Mouse (Mus musculus): ENCODE data around the gene Zfhx3. TPM values are rescaled to one million over a fixed set of nuclear protein-coding genes. Genes with fewer than 3 reads are reported as not detected.

Gene Zfhx3
- polyA plus RNA-seq, 1 experiment from 2014 or later: 44.7 TPM

DNA sequence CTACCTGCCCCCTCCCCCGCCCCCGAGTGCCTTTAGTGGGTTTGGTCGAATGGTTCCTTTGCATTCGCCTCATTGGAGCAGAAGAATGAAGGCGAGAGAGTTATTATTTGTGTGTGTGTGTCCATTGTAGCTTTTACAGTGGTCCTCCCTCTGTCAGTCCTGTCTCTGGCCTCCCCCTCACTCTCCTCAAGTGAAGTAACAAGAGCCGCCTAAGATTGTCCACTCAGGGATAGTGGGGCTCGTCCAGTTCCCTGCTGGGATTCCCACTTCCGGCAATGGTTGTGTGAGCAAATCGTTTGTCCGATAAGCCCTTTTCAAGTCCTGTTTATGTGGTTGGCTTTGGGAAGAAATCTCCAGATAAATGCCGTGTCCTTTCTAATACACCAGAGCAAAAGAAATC, 790.1 kb downstream of the Zfhx3 start:
- no peaks in the 10 kb centered on the region for H3K36me3 ChIP-seq (ENCODE audit: control insufficient read depth, insufficient read depth, low read length)
- ATAC-seq: no peak
- peaks cover 66% of the 10 kb centered on the region for H3K4me1 ChIP-seq (ENCODE audit: control insufficient read depth, insufficient read depth, low read length)
- H3K9ac ChIP-seq (ENCODE audit: low read depth, low read length): no peak overlapping the region
- no peaks in the 10 kb centered on the region for H3K27me3 ChIP-seq (ENCODE audit: control insufficient read depth, insufficient read depth, low read depth, low read length)
- H3K9me3 ChIP-seq (replicated peaks; ENCODE audit: control insufficient read depth, low read length, poor library complexity, severe bottlenecking): no peaks in the 10 kb centered on the region
- H3K27ac ChIP-seq (ENCODE audit: low read length): no peak overlapping the region
- H3K4me3 ChIP-seq (ENCODE audit: low read depth, low read length): no peak overlapping the region
- WGBS: 11% methylated on average over 11 of the region's 11 CpGs
- H3K4me2 ChIP-seq (ENCODE audit: low read length): no peak overlapping the region

DNA sequence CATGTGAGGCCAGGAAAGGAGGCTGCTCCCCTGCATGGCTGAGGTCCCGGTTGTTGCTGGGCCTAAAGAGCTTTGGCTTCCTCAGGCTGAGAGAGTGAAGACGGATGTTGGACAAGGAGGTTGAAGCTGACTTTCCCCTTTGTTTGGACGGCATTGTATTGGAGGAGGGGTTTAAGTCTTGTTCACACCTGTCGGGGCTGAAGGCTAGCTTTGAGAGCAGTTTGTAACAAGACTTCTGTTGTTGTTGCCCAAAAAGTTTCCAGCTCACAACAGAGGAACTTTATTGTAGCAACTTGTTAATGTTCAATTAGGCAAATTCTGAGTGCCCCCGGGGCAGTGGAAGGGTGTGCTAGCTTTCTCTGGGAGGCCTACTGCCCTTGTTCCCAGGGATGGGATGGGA, 790.9 kb downstream of the Zfhx3 start:
- H3K9me3 ChIP-seq (replicated peaks; ENCODE audit: control insufficient read depth, low read length, poor library complexity, severe bottlenecking): no peaks in the 10 kb centered on the region
- H3K27me3 ChIP-seq (ENCODE audit: control insufficient read depth, insufficient read depth, low read depth, low read length): no peaks in the 10 kb centered on the region
- no peak overlapping the region for H3K9ac ChIP-seq (ENCODE audit: low read depth, low read length)
- no peak overlapping the region for H3K4me3 ChIP-seq (ENCODE audit: low read depth, low read length)
- H3K36me3 ChIP-seq (ENCODE audit: control insufficient read depth, insufficient read depth, low read length): no peaks in the 10 kb centered on the region
- no peak overlapping the region for H3K27ac ChIP-seq (ENCODE audit: low read length)
- no peak overlapping the region for H3K4me2 ChIP-seq (ENCODE audit: low read length)
- H3K4me1 ChIP-seq (ENCODE audit: control insufficient read depth, insufficient read depth, low read length): peaks cover 64% of the 10 kb centered on the region
- ATAC-seq: no peak
- 67% methylated on average over 5 of the region's 5 CpGs for WGBS

DNA sequence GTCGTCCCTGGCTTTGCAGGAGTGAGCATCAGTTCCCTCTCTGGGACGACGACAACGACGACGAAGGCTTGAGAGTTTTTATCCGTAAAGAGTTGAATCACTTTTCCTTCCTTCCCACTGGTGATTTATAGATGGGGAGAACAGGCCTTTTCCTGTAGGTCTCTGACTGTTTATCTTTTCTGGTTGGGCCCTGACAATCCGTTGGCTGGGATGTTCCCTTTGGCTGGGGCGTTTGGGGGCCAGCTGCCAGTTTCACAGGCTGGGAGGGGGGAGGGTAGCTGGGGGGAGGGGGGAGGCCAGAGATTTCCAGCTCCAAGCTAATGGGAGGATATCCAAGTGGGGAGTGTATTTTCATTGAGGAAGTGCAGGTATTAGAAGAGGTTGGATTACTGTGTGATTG, 794.0 kb downstream of the Zfhx3 start:
- ATAC-seq: no peak
- H3K27ac ChIP-seq (ENCODE audit: low read length): peak overlapping the region; percentile 47; the same call in 1 of the 2 replicates

DNA sequence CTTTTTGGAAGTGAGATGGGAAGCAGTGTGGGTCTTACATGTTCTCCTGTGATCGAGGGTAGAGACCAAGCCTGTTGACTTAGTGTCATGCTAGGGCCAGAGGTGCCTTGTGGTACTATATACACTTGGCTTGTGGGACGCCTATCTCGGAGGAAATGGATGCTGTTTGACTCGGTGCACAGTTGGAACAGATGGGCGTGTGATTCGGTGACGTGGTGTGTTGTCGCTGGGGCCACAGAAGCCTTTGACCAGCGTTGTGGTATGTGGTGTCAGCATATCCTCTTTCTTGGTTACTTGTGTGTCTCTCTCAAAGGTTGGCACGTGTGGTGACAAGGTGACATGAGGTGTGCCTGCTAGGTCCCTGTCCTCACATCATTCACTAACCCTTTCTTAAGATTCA, 795.7 kb downstream of the Zfhx3 start:
- ATAC-seq: no peak
- 94% methylated on average over 10 of the region's 10 CpGs for WGBS
- no peaks in the 10 kb centered on the region for H3K27me3 ChIP-seq (ENCODE audit: control insufficient read depth, insufficient read depth, low read depth, low read length)
- no peak overlapping the region for H3K4me3 ChIP-seq (ENCODE audit: low read depth, low read length)
- no peak overlapping the region for H3K27ac ChIP-seq (ENCODE audit: low read length)
- H3K4me2 ChIP-seq (ENCODE audit: low read length): no peak overlapping the region
- H3K9me3 ChIP-seq (replicated peaks; ENCODE audit: control insufficient read depth, low read length, poor library complexity, severe bottlenecking): no peaks in the 10 kb centered on the region
- H3K4me1 ChIP-seq (ENCODE audit: control insufficient read depth, insufficient read depth, low read length): peaks cover 25% of the 10 kb centered on the region
- no peak overlapping the region for H3K9ac ChIP-seq (ENCODE audit: low read depth, low read length)
- no peaks in the 10 kb centered on the region for H3K36me3 ChIP-seq (ENCODE audit: control insufficient read depth, insufficient read depth, low read length)

More for the DNA sequence above, 794.0 kb downstream of the Zfhx3 start:
- Histone ChIP-seq H3K9ac (ENCODE audit: low read depth, low read length) (no peak overlapping the region), H3K9me3 (replicated peaks; ENCODE audit: control insufficient read depth, low read length, poor library complexity, severe bottlenecking) (no peaks in the 10 kb centered on the region), H3K27me3 (ENCODE audit: control insufficient read depth, insufficient read depth, low read depth, low read length) (no peaks in the 10 kb centered on the region), H3K4me1 (ENCODE audit: control insufficient read depth, insufficient read depth, low read length) (peaks cover 37% of the 10 kb centered on the region), H3K4me3 (ENCODE audit: low read depth, low read length) (no peak overlapping the region), H3K36me3 (ENCODE audit: control insufficient read depth, insufficient read depth, low read length) (no peaks in the 10 kb centered on the region), H3K4me2 (ENCODE audit: low read length) (no peak overlapping the region)
- WGBS: 41% methylated on average over 9 of the region's 9 CpGs

DNA sequence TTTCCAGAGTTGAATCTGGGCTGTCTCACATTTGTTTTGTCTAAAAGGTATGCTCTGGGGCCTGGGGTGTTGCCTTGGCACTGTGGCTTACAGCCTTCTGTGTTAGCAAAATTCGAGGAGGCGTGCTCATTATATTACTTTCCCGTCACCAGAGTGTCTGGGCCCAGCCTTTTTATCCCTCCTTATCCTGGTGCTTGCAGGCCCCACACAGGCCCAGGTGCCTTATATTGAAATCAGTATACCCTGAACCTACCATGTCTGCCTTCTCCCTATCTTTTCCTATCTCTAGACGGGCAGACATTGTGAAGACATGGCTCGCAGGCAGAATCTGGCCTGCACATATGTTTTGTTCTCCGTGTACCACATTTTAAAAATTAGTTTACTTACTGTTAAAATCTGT, 797.1 kb downstream of the Zfhx3 start:
- 85% methylated on average over 6 of the region's 6 CpGs for WGBS
- ATAC-seq: no peak
- no peak overlapping the region for H3K4me2 ChIP-seq (ENCODE audit: low read length)
- no peaks in the 10 kb centered on the region for H3K36me3 ChIP-seq (ENCODE audit: control insufficient read depth, insufficient read depth, low read length)
- H3K4me1 ChIP-seq (ENCODE audit: control insufficient read depth, insufficient read depth, low read length): peaks cover 18% of the 10 kb centered on the region
- H3K27me3 ChIP-seq (ENCODE audit: control insufficient read depth, insufficient read depth, low read depth, low read length): no peaks in the 10 kb centered on the region
- H3K9me3 ChIP-seq (replicated peaks; ENCODE audit: control insufficient read depth, low read length, poor library complexity, severe bottlenecking): no peaks in the 10 kb centered on the region
- no peak overlapping the region for H3K4me3 ChIP-seq (ENCODE audit: low read depth, low read length)
- H3K27ac ChIP-seq (ENCODE audit: low read length): no peak overlapping the region
- no peak overlapping the region for H3K9ac ChIP-seq (ENCODE audit: low read depth, low read length)

DNA sequence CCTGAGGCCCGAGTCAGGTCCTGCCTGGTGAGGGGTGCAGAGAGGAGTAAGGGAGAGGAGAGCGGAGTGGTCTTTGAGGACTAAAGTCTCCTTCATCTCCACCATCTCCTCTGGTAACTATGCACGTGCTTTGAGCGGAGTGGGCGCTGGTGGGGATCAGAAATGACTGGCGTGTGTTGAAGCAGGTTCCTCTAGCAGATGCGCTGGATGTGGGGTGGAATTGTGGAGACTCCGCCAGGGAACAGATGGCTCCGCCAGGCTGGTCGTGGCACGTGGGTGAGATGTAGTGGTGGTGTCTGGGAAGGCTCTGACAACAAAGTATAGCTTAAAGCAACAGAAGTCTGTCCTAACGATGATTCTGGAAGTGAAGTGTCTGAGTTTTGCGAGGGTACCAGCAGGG, 798.0 kb downstream of the Zfhx3 start:
- Histone ChIP-seq H3K9ac (ENCODE audit: low read depth, low read length) (no peak overlapping the region), H3K36me3 (ENCODE audit: control insufficient read depth, insufficient read depth, low read length) (no peaks in the 10 kb centered on the region), H3K4me3 (ENCODE audit: low read depth, low read length) (no peak overlapping the region), H3K4me2 (ENCODE audit: low read length) (no peak overlapping the region), H3K4me1 (ENCODE audit: control insufficient read depth, insufficient read depth, low read length) (peaks cover 16% of the 10 kb centered on the region), H3K27ac (ENCODE audit: low read length) (no peak overlapping the region), H3K9me3 (replicated peaks; ENCODE audit: control insufficient read depth, low read length, poor library complexity, severe bottlenecking) (no peaks in the 10 kb centered on the region), H3K27me3 (ENCODE audit: control insufficient read depth, insufficient read depth, low read depth, low read length) (no peaks in the 10 kb centered on the region)
- ATAC-seq: no peak
- WGBS: 82% methylated on average over 13 of the region's 13 CpGs

DNA sequence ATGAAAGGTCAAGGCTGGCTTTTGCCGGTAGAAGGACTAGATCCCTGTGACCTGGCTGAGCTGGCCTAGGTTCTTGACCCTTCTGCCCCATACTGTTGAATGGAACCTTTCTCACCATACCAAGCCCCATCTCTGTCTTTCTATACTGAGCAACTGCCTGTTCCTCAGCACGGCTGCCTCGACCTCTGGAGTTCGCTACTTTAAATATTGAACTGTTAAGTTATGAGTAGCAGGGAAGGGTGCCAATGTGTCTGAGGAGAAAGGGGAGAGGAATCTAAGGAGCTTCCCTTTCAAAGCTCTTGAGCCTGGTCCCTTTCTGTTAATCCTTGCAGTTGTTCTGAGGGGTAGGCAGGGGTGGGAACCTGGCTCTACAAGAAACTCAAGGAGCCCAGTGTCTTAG, 799.2 kb downstream of the Zfhx3 start:
- Histone ChIP-seq H3K36me3 (ENCODE audit: control insufficient read depth, insufficient read depth, low read length) (no peaks in the 10 kb centered on the region), H3K27me3 (ENCODE audit: control insufficient read depth, insufficient read depth, low read depth, low read length) (no peaks in the 10 kb centered on the region), H3K27ac (ENCODE audit: low read length) (no peak overlapping the region), H3K4me1 (ENCODE audit: control insufficient read depth, insufficient read depth, low read length) (peaks cover 9% of the 10 kb centered on the region), H3K9ac (ENCODE audit: low read depth, low read length) (no peak overlapping the region), H3K4me3 (ENCODE audit: low read depth, low read length) (no peak overlapping the region), H3K4me2 (ENCODE audit: low read length) (no peak overlapping the region), H3K9me3 (replicated peaks; ENCODE audit: control insufficient read depth, low read length, poor library complexity, severe bottlenecking) (no peaks in the 10 kb centered on the region)
- WGBS: 85% methylated on average over 4 of the region's 4 CpGs
- no peak for ATAC-seq

DNA sequence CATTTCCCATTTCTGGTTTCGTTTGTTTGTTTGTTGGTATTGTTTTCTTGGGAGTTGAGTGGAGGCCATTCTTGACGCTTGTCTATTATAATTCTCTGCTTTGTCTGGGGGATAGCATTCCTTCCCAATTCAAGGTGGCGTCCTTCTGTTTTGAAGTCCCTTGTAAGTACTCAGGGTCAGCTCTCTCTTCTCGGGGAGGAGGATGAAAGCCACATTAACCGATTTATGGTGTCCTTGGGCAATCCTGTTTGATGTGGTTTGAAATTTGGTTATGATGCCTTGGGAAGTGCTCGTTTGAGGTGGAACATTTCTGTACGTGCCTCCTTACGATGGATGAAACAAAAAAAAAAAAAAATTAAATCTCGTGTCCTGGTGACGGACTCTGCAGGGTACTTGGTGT, 800.0 kb downstream of the Zfhx3 start:
- WGBS: 77% methylated on average over 10 of the region's 10 CpGs
- Histone ChIP-seq H3K27ac (ENCODE audit: low read length) (no peak overlapping the region), H3K4me1 (ENCODE audit: control insufficient read depth, insufficient read depth, low read length) (0 out of 2 replicates have a peak, but pooled peaks cover 4% of the 10 kb centered on the region), H3K4me2 (ENCODE audit: low read length) (no peak overlapping the region), H3K36me3 (ENCODE audit: control insufficient read depth, insufficient read depth, low read length) (no peaks in the 10 kb centered on the region), H3K4me3 (ENCODE audit: low read depth, low read length) (no peak overlapping the region), H3K9ac (ENCODE audit: low read depth, low read length) (no peak overlapping the region), H3K27me3 (ENCODE audit: control insufficient read depth, insufficient read depth, low read depth, low read length) (no peaks in the 10 kb centered on the region), H3K9me3 (replicated peaks; ENCODE audit: control insufficient read depth, low read length, poor library complexity, severe bottlenecking) (no peaks in the 10 kb centered on the region)
- no peak for ATAC-seq

DNA sequence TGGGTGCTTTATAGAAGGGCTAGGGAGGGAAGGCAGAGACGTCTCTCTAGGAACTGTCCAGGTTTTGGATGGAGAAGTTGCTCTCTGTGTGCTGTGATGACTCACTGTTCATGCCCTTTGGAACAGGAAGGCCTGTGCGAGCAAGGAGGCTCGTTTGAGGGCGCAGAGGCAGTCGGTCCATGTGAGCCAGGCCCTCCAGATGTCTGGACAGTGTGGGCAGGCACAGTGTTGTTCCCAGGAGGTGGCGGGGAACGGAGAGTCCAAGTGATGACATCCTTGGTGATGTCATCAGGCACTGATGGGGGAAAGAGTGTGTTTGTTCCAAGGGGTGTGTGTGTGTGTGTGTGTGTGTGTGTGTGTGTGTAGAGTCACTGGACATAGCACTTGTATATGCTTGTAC, 800.8 kb downstream of the Zfhx3 start:
- H3K4me2 ChIP-seq (ENCODE audit: low read length): no peak overlapping the region
- ATAC-seq: peak; percentile 37; the same call in 1 of the 2 replicates
- WGBS: 86% methylated on average over 7 of the region's 7 CpGs
- no peaks in the 10 kb centered on the region for H3K9me3 ChIP-seq (replicated peaks; ENCODE audit: control insufficient read depth, low read length, poor library complexity, severe bottlenecking)
- no peaks in the 10 kb centered on the region for H3K36me3 ChIP-seq (ENCODE audit: control insufficient read depth, insufficient read depth, low read length)
- no peaks in the 10 kb centered on the region for H3K27me3 ChIP-seq (ENCODE audit: control insufficient read depth, insufficient read depth, low read depth, low read length)
- H3K4me3 ChIP-seq (ENCODE audit: low read depth, low read length): no peak overlapping the region
- H3K9ac ChIP-seq (ENCODE audit: low read depth, low read length): no peak overlapping the region
- no peak overlapping the region for H3K27ac ChIP-seq (ENCODE audit: low read length)
- H3K4me1 ChIP-seq (ENCODE audit: control insufficient read depth, insufficient read depth, low read length): peaks cover 5% of the 10 kb centered on the region

DNA sequence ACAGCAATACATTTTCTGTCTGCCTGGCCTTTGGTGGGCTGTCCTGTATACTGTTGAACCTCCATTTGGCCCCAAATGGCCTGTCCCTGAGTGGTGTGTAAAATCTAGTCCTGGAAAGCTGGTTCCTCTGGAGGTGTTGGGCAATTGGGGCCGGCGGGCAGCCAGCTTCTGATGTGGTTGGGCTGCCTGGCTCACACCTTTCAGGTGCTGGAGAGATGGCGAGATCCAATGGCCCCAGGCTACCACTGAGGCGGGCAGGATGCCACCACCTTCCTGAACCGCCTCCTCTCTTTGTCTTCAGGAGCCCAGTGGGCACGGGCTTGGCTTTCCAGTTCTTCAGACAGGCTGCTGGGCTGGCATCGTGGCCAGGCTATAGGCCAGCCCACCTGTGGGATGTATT, 803.1 kb downstream of the Zfhx3 start:
- Histone ChIP-seq H3K9ac (ENCODE audit: low read depth, low read length) (no peak overlapping the region), H3K27ac (ENCODE audit: low read length) (no peak overlapping the region), H3K27me3 (ENCODE audit: control insufficient read depth, insufficient read depth, low read depth, low read length) (no peaks in the 10 kb centered on the region), H3K9me3 (replicated peaks; ENCODE audit: control insufficient read depth, low read length, poor library complexity, severe bottlenecking) (no peaks in the 10 kb centered on the region), H3K4me1 (ENCODE audit: control insufficient read depth, insufficient read depth, low read length) (peaks cover 18% of the 10 kb centered on the region), H3K36me3 (ENCODE audit: control insufficient read depth, insufficient read depth, low read length) (no peaks in the 10 kb centered on the region), H3K4me2 (ENCODE audit: low read length) (no peak overlapping the region), H3K4me3 (ENCODE audit: low read depth, low read length) (no peak overlapping the region)
- 88% methylated on average over 7 of the region's 7 CpGs for WGBS
- ATAC-seq: no peak

Data from midbrain, embryonic 16.5 days (tissue).